Mouse (Mus musculus): Measurements from ENCODE around the gene Rtp4.

- TF ChIP-seq EP300 (IDR thresholded peaks at IDR 0.05; ENCODE audit: low read depth): no peak
- TF ChIP-seq CTCF (IDR thresholded peaks at IDR 0.05; ENCODE audit: low read depth): no peak
Observed at GRCm38 (mm10) chr16:23591119-23592105, 71.3 kb downstream of the Rtp4 start.

All from liver, embryonic 14.5 days (tissue).